Mouse (Mus musculus): ENCODE measurements around the gene Tns2. TPM values are rescaled to one million over a fixed set of nuclear protein-coding genes. Genes with fewer than 3 reads are reported as not detected.

Gene Tns2
- polyA plus RNA-seq, 2 experiments: 3.7 to 5.2 TPM

DNA sequence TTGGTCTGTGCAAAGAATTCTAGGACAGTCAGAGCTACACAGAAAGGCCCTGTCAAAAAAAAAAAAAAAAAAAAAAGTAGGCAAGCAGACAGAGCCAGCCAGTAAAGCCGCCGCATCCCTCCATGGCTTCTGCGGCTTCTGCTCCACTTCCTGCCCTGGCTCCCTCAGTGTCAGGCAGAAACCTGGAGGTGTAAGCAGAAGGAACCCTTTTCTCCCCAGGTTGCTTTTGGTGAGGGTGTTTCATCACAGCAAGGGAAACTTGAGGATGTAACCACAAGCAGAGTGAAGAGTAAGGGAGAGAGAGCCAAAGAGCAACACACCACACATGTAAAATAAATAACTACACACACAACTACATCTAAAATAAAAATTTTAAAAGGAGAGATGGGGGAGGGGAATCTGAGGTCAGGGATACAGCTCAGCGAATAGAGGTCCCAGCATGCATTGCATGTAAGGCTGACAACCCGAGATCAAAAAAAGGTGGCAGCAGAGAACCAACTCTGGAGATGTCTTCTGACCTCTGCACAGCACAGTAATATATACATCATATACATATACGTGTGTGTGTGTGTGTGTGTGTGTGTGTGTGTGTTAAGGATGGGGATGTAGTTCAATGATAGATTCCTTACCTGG lies 65.4 kb downstream of the Tns2 start:
- no peaks in the 10 kb centered on the region for H3K9me3 ChIP-seq (ENCODE audit: control insufficient read depth, low read length)
- no peak overlapping the region for H3K4me2 ChIP-seq (ENCODE audit: low read depth)
- H3K36me3 ChIP-seq (replicated peaks; ENCODE audit: control insufficient read depth, insufficient read depth, low read depth): no peaks in the 10 kb centered on the region
- TF ChIP-seq CTCF (IDR thresholded peaks at IDR 0.05; ENCODE audit: low read depth) (no peak), EP300 (IDR thresholded peaks at IDR 0.05; ENCODE audit: low read depth) (no peak)
- no peaks in the 10 kb centered on the region for H3K27me3 ChIP-seq (ENCODE audit: control insufficient read depth, insufficient read depth, low read length)
- H3K4me1 ChIP-seq (replicated peaks; ENCODE audit: control insufficient read depth in 2 of 2, insufficient read depth in 2 of 2, low read length in 1 of 2): no peaks in the 10 kb centered on the region
- no peak overlapping the region for H3K4me3 ChIP-seq (ENCODE audit: insufficient read depth in 1 of 2, low read depth in 2 of 2, low read length in 2 of 2)
- no peak overlapping the region for H3K27ac ChIP-seq
- WGBS (ENCODE audit: insufficient replicate concordance): 12% methylated on average over 6 of the region's 6 CpGs
- ATAC-seq (ENCODE audit: insufficient read depth) (no peak), DNase-seq (ENCODE audit: low read depth in 3 of 3, low spot score in 3 of 3) (no peak)
- H3K9ac ChIP-seq (replicated peaks): no peak overlapping the region

Other genes starting within 250 kb of the Tns2 start
- 0.02 and 0.04 TPM in 2 replicates for gene Krt1, start 249.6 kb upstream of the Tns2 start, polyA plus RNA-seq (2012; rRNA removed)
- gene Krt1, start 249.6 kb upstream of the Tns2 start, polyA plus RNA-seq (2014; fragmentation: Nextera tagmentation; extraction: Ambion mirVana): not detected in 2 replicates
- gene Krt77, start 230.7 kb upstream of the Tns2 start, polyA plus RNA-seq (2012; rRNA removed): 0.01 TPM in 2 replicates
- not detected in 2 replicates for gene Krt77, start 230.7 kb upstream of the Tns2 start, polyA plus RNA-seq (2014; fragmentation: Nextera tagmentation; extraction: Ambion mirVana)
- not detected in 2 replicates for gene Krt76, start 207.5 kb upstream of the Tns2 start, polyA plus RNA-seq (2012; rRNA removed)
- not detected in 2 replicates for gene Krt76, start 207.5 kb upstream of the Tns2 start, polyA plus RNA-seq (2014; fragmentation: Nextera tagmentation; extraction: Ambion mirVana)
- gene Krt4, start 175.7 kb upstream of the Tns2 start, polyA plus RNA-seq (2012; rRNA removed): 0.06 and 0.11 TPM in 2 replicates
- gene Krt4, start 175.7 kb upstream of the Tns2 start, polyA plus RNA-seq (2014; fragmentation: Nextera tagmentation; extraction: Ambion mirVana): not detected in 2 replicates
- gene Krt79, start 160.1 kb upstream of the Tns2 start, polyA plus RNA-seq (2012; rRNA removed): not detected in 2 replicates
- not detected in 2 replicates for gene Krt79, start 160.1 kb upstream of the Tns2 start, polyA plus RNA-seq (2014; fragmentation: Nextera tagmentation; extraction: Ambion mirVana)
- gene Krt78, start 146.1 kb upstream of the Tns2 start, polyA plus RNA-seq (2012; rRNA removed): not detected in 2 replicates
- not detected in 2 replicates for gene Krt78, start 146.1 kb upstream of the Tns2 start, polyA plus RNA-seq (2014; fragmentation: Nextera tagmentation; extraction: Ambion mirVana)
- gene Krt8, start 95.9 kb upstream of the Tns2 start, polyA plus RNA-seq (2012; rRNA removed): 37.8 and 40.5 TPM in 2 replicates
- 98.1 and 102 TPM in 2 replicates for gene Krt8, start 95.9 kb upstream of the Tns2 start, polyA plus RNA-seq (2014; fragmentation: Nextera tagmentation; extraction: Ambion mirVana)
- gene Krt18, start 72.2 kb upstream of the Tns2 start, polyA plus RNA-seq (2012; rRNA removed): 25.8 and 31.5 TPM in 2 replicates
- gene Krt18, start 72.2 kb upstream of the Tns2 start, polyA plus RNA-seq (2014; fragmentation: Nextera tagmentation; extraction: Ambion mirVana): 86.9 and 87.6 TPM in 2 replicates
- 42.8 and 66.4 TPM in 2 replicates for gene Eif4b, start 26.6 kb upstream of the Tns2 start, polyA plus RNA-seq (2012; rRNA removed)
- gene Eif4b, start 26.6 kb upstream of the Tns2 start, polyA plus RNA-seq (2014; fragmentation: Nextera tagmentation; extraction: Ambion mirVana): 47.8 and 57.5 TPM in 2 replicates
- 11.9 and 12.5 TPM in 2 replicates for gene Spryd3, start 35.8 kb downstream of the Tns2 start, polyA plus RNA-seq (2012; rRNA removed)
- gene Spryd3, start 35.8 kb downstream of the Tns2 start, polyA plus RNA-seq (2014; fragmentation: Nextera tagmentation; extraction: Ambion mirVana): 8.8 and 9.1 TPM in 2 replicates
- gene Igfbp6, start 43.9 kb downstream of the Tns2 start, polyA plus RNA-seq (2012; rRNA removed): 0.66 and 0.90 TPM in 2 replicates
- 0.95 and 1.6 TPM in 2 replicates for gene Igfbp6, start 43.9 kb downstream of the Tns2 start, polyA plus RNA-seq (2014; fragmentation: Nextera tagmentation; extraction: Ambion mirVana)
- gene Soat2, start 50.1 kb downstream of the Tns2 start, polyA plus RNA-seq (2012; rRNA removed): 34.4 and 36.4 TPM in 2 replicates
- gene Soat2, start 50.1 kb downstream of the Tns2 start, polyA plus RNA-seq (2014; fragmentation: Nextera tagmentation; extraction: Ambion mirVana): 21.9 and 25.5 TPM in 2 replicates
- gene Zfp740, start 102.8 kb downstream of the Tns2 start, polyA plus RNA-seq (2012; rRNA removed): 10.2 and 14.9 TPM in 2 replicates
- gene Zfp740, start 102.8 kb downstream of the Tns2 start, polyA plus RNA-seq (2014; fragmentation: Nextera tagmentation; extraction: Ambion mirVana): 11.7 and 12.0 TPM in 2 replicates
- gene Csad, start 104.3 kb downstream of the Tns2 start, polyA plus RNA-seq (2012; rRNA removed): 14.9 and 17.9 TPM in 2 replicates
- gene Csad, start 104.3 kb downstream of the Tns2 start, polyA plus RNA-seq (2014; fragmentation: Nextera tagmentation; extraction: Ambion mirVana): 22.6 and 24.0 TPM in 2 replicates
- gene Itgb7, start 131.5 kb downstream of the Tns2 start, polyA plus RNA-seq (2012; rRNA removed): 1.6 and 2.7 TPM in 2 replicates
- gene Itgb7, start 131.5 kb downstream of the Tns2 start, polyA plus RNA-seq (2014; fragmentation: Nextera tagmentation; extraction: Ambion mirVana): 5.6 and 5.7 TPM in 2 replicates
- gene Rarg, start 157.1 kb downstream of the Tns2 start, polyA plus RNA-seq (2012; rRNA removed): 2.3 and 2.5 TPM in 2 replicates
- gene Rarg, start 157.1 kb downstream of the Tns2 start, polyA plus RNA-seq (2014; fragmentation: Nextera tagmentation; extraction: Ambion mirVana): 1.9 and 2.1 TPM in 2 replicates
- 0.04 TPM in 1 of 2 replicates, not detected in the other for gene Gm9918, start 170.2 kb downstream of the Tns2 start, polyA plus RNA-seq (2012; rRNA removed)
- 0.04 TPM in 1 of 2 replicates, not detected in the other for gene Gm9918, start 170.2 kb downstream of the Tns2 start, polyA plus RNA-seq (2014; fragmentation: Nextera tagmentation; extraction: Ambion mirVana)
- 13.4 and 15.4 TPM in 2 replicates for gene Mfsd5, start 179.0 kb downstream of the Tns2 start, polyA plus RNA-seq (2012; rRNA removed)
- 21.2 and 23.5 TPM in 2 replicates for gene Mfsd5, start 179.0 kb downstream of the Tns2 start, polyA plus RNA-seq (2014; fragmentation: Nextera tagmentation; extraction: Ambion mirVana)
- 17.0 and 17.3 TPM in 2 replicates for gene Espl1, start 195.9 kb downstream of the Tns2 start, polyA plus RNA-seq (2012; rRNA removed)
- gene Espl1, start 195.9 kb downstream of the Tns2 start, polyA plus RNA-seq (2014; fragmentation: Nextera tagmentation; extraction: Ambion mirVana): 25.6 and 28.2 TPM in 2 replicates
- gene Pfdn5, start 225.7 kb downstream of the Tns2 start, polyA plus RNA-seq (2012; rRNA removed): 42.1 and 82.2 TPM in 2 replicates
- gene Pfdn5, start 225.7 kb downstream of the Tns2 start, polyA plus RNA-seq (2014; fragmentation: Nextera tagmentation; extraction: Ambion mirVana): 149 and 156 TPM in 2 replicates
- 26.7 and 32.5 TPM in 2 replicates for gene Myg1, start 231.3 kb downstream of the Tns2 start, polyA plus RNA-seq (2012; rRNA removed)
- 43.2 and 45.4 TPM in 2 replicates for gene Myg1, start 231.3 kb downstream of the Tns2 start, polyA plus RNA-seq (2014; fragmentation: Nextera tagmentation; extraction: Ambion mirVana)

Data from liver, embryonic 14.5 days (tissue).